Mouse (Mus musculus) heart, adult 11 months (tissue): ENCODE measurements around the gene Klrc1.
"Not testable (repeated sequence)": the region's sequence is repeated elsewhere in the genome, so short reads cannot be mapped to it uniquely, and the experiment has no call there.

Source experiments
- DNase-seq: peaks from one replicate; pipeline ENCODE4 v3.0.0; 2022

The Klrc1 gene

GRCm38 (mm10) chr6:129678873-129679272 is at the start of gene Klrc1:
Gene Klrc1, minus strand, starts transcription at chr6:129678973.
- DNase-seq = no peak

- DNase-seq = no peak
Observed at GRCm38 (mm10) chr6:129727237-129727636, 48.5 kb upstream of the Klrc1 start.

GRCm38 (mm10) chr6:129721390-129721789 is 42.6 kb upstream of the Klrc1 start:
- no peak for DNase-seq

GRCm38 (mm10) chr6:129720487-129720886 is 41.7 kb upstream of the Klrc1 start:
- DNase-seq = no peak

- no peak for DNase-seq
Observed at GRCm38 (mm10) chr6:129717032-129717431, 38.3 kb upstream of the Klrc1 start, which contains the start of gene Klri1. Gene Klri1, minus strand, starts transcription at chr6:129717132.

GRCm38 (mm10) chr6:129713566-129713965 is 34.8 kb upstream of the Klrc1 start:
- DNase-seq = no peak

GRCm38 (mm10) chr6:129691436-129691835 is 12.7 kb upstream of the Klrc1 start:
- DNase-seq = not testable (repeated sequence)

GRCm38 (mm10) chr6:129680379-129680778 is 1.6 kb upstream of the Klrc1 start:
- no peak for DNase-seq

GRCm38 (mm10) chr6:129661301-129661700 is 17.5 kb downstream of the Klrc1 start:
- DNase-seq = not testable (repeated sequence)

- not testable (repeated sequence) for DNase-seq
Observed at GRCm38 (mm10) chr6:129660589-129660988, 18.2 kb downstream of the Klrc1 start, which contains the start of gene Klrc2. Gene Klrc2, minus strand, starts transcription at chr6:129660689.

- not testable (repeated sequence) for DNase-seq
Observed at GRCm38 (mm10) chr6:129644054-129644453, 34.7 kb downstream of the Klrc1 start.

- DNase-seq = not testable (repeated sequence)
Observed at GRCm38 (mm10) chr6:129643237-129643636, 35.5 kb downstream of the Klrc1 start, which contains the start of gene Klrc3. Gene Klrc3, minus strand, starts transcription at chr6:129643337.

GRCm38 (mm10) chr6:129631046-129631445 is 47.7 kb downstream of the Klrc1 start:
- DNase-seq = not testable (repeated sequence)

GRCm38 (mm10) chr6:129623735-129624134 is 55.0 kb downstream of the Klrc1 start, which contains the start of gene Klrk1:
Gene Klrk1, minus strand, starts transcription at chr6:129623864.
- DNase-seq = no peak
